Mouse (Mus musculus): ENCODE measurements at regions not wholly inside any gene's neighbourhood (a gene's known extent, or its start where the extent isn't known, plus 50 kb on each side); places are given as distances from the start of the nearest gene placed in this dataset.

GRCm38 (mm10) chr17:45867727-45868126 lies 134.1 kb upstream of the 1600014C23Rik start:
- Histone ChIP-seq H3K36me3 (ENCODE audit: control insufficient read depth, insufficient read depth) (no peaks in the 10 kb centered on the region), H3ac (ENCODE audit: control insufficient read depth, insufficient read length, low read depth) (peak overlapping the region; percentile 9), H3K4me3 (ENCODE audit: insufficient read depth, poor library complexity, severe bottlenecking) (no peak overlapping the region), H3K79me3 (ENCODE audit: low read depth) (no peaks in the 10 kb centered on the region), H3K79me2 (ENCODE audit: control insufficient read depth, insufficient read depth) (no peaks in the 10 kb centered on the region), H3K27me3 (ENCODE audit: control insufficient read depth, insufficient read depth, insufficient read length) (no peaks in the 10 kb centered on the region)
- TF ChIP-seq MAX (IDR thresholded peaks at IDR 0.05) = no peak
- TF ChIP-seq MYOG (IDR thresholded peaks at IDR 0.05; ENCODE audit: control insufficient read depth, extremely low read depth, insufficient read length) = no peak
- TF ChIP-seq USF1 (IDR thresholded peaks at IDR 0.05; ENCODE audit: low read depth) = no peak
- TF ChIP-seq MYOD1 (IDR thresholded peaks at IDR 0.05; ENCODE audit: control insufficient read depth, insufficient read length, low read depth) = no peak
- no peak for TF ChIP-seq CTCF (IDR thresholded peaks at IDR 0.05; ENCODE audit: control insufficient read depth, insufficient read depth, insufficient read length)
- no peak for TF ChIP-seq FOSL1 (IDR thresholded peaks at IDR 0.05; ENCODE audit: insufficient read depth, low read length, poor library complexity, severe bottlenecking)
- no peak for TF ChIP-seq CEBPB (IDR thresholded peaks at IDR 0.05; ENCODE audit: low read depth)

DNA sequence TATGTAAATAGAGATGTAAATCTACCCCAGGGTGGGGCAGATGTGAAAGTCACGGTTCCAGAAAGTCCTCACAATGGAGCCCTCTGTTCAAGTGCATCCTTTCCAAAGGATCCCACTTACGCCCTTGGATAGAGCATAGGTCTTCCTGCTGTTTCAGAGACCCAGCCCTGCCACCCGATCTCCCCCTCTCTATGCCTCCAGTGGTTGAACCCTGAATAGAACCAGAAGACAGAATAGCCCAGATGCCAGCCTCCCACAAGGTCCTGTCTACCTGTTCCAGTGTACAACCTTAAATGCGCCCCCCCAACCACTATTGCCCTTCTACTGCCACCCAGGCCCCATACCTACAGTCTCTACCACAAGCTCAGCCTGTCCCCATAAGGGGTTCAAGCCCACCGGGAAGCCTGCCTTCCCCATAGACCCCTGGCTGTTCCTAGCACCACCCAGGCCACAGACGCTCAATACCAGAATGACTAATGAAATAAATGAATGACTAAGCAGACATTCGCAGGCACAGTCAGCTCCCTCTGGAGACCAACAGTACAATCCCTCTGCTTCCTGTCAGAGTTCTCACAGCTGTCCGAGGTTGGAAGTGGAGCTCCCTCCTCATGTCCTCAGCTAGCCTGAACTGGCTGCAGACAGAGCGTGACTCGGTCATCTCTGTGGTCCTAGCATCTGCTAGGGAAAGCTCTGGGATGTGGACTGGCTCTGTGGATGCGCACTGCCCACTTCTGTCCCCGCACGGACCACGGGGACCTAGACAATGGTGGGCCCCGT lies 133.4 kb upstream of the 1600014C23Rik start:
- no peaks in the 10 kb centered on the region for H3K36me3 ChIP-seq (ENCODE audit: control insufficient read depth, insufficient read depth)
- no peak for TF ChIP-seq MYOG (IDR thresholded peaks at IDR 0.05; ENCODE audit: control insufficient read depth, extremely low read depth, insufficient read length)
- TF ChIP-seq USF1 (IDR thresholded peaks at IDR 0.05; ENCODE audit: low read depth) = no peak
- TF ChIP-seq CEBPB (IDR thresholded peaks at IDR 0.05; ENCODE audit: low read depth) = no peak
- TF ChIP-seq MAX (IDR thresholded peaks at IDR 0.05) = peak; percentile 70
- TF ChIP-seq CTCF (IDR thresholded peaks at IDR 0.05; ENCODE audit: control insufficient read depth, insufficient read depth, insufficient read length) = no peak
- TF ChIP-seq FOSL1 (IDR thresholded peaks at IDR 0.05; ENCODE audit: insufficient read depth, low read length, poor library complexity, severe bottlenecking) = no peak
- TF ChIP-seq MYOD1 (IDR thresholded peaks at IDR 0.05; ENCODE audit: control insufficient read depth, insufficient read length, low read depth) = peak; percentile 90
- no peaks in the 10 kb centered on the region for H3K79me2 ChIP-seq (ENCODE audit: control insufficient read depth, insufficient read depth)
- peak overlapping the region; percentile 9 for H3ac ChIP-seq (ENCODE audit: control insufficient read depth, insufficient read length, low read depth)
- H3K79me3 ChIP-seq (ENCODE audit: low read depth) = no peaks in the 10 kb centered on the region
- no peak overlapping the region for H3K4me3 ChIP-seq (ENCODE audit: insufficient read depth, poor library complexity, severe bottlenecking)
- H3K27me3 ChIP-seq (ENCODE audit: control insufficient read depth, insufficient read depth, insufficient read length) = no peaks in the 10 kb centered on the region

GRCm38 (mm10) chr17:45866346-45866745 lies 132.7 kb upstream of the 1600014C23Rik start:
- TF ChIP-seq CEBPB (IDR thresholded peaks at IDR 0.05; ENCODE audit: low read depth) = no peak
- no peak for TF ChIP-seq MAX (IDR thresholded peaks at IDR 0.05)
- TF ChIP-seq MYOD1 (IDR thresholded peaks at IDR 0.05; ENCODE audit: control insufficient read depth, insufficient read length, low read depth) = no peak
- TF ChIP-seq CTCF (IDR thresholded peaks at IDR 0.05; ENCODE audit: control insufficient read depth, insufficient read depth, insufficient read length) = no peak
- TF ChIP-seq FOSL1 (IDR thresholded peaks at IDR 0.05; ENCODE audit: insufficient read depth, low read length, poor library complexity, severe bottlenecking) = no peak
- TF ChIP-seq MYOG (IDR thresholded peaks at IDR 0.05; ENCODE audit: control insufficient read depth, extremely low read depth, insufficient read length) = no peak
- TF ChIP-seq USF1 (IDR thresholded peaks at IDR 0.05; ENCODE audit: low read depth) = no peak
- H3K79me3 ChIP-seq (ENCODE audit: low read depth) = no peaks in the 10 kb centered on the region
- H3ac ChIP-seq (ENCODE audit: control insufficient read depth, insufficient read length, low read depth) = no peak overlapping the region
- no peaks in the 10 kb centered on the region for H3K79me2 ChIP-seq (ENCODE audit: control insufficient read depth, insufficient read depth)
- H3K36me3 ChIP-seq (ENCODE audit: control insufficient read depth, insufficient read depth) = no peaks in the 10 kb centered on the region
- no peak overlapping the region for H3K4me3 ChIP-seq (ENCODE audit: insufficient read depth, poor library complexity, severe bottlenecking)
- H3K27me3 ChIP-seq (ENCODE audit: control insufficient read depth, insufficient read depth, insufficient read length) = no peaks in the 10 kb centered on the region

GRCm38 (mm10) chr17:45865944-45866343 lies 132.3 kb upstream of the 1600014C23Rik start:
- H3K79me2 ChIP-seq (ENCODE audit: control insufficient read depth, insufficient read depth) = no peaks in the 10 kb centered on the region
- H3K4me3 ChIP-seq (ENCODE audit: insufficient read depth, poor library complexity, severe bottlenecking) = no peak overlapping the region
- no peak overlapping the region for H3ac ChIP-seq (ENCODE audit: control insufficient read depth, insufficient read length, low read depth)
- no peak for TF ChIP-seq MYOG (IDR thresholded peaks at IDR 0.05; ENCODE audit: control insufficient read depth, extremely low read depth, insufficient read length)
- TF ChIP-seq FOSL1 (IDR thresholded peaks at IDR 0.05; ENCODE audit: insufficient read depth, low read length, poor library complexity, severe bottlenecking) = no peak
- no peak for TF ChIP-seq MAX (IDR thresholded peaks at IDR 0.05)
- TF ChIP-seq CTCF (IDR thresholded peaks at IDR 0.05; ENCODE audit: control insufficient read depth, insufficient read depth, insufficient read length) = no peak
- TF ChIP-seq USF1 (IDR thresholded peaks at IDR 0.05; ENCODE audit: low read depth) = no peak
- no peak for TF ChIP-seq CEBPB (IDR thresholded peaks at IDR 0.05; ENCODE audit: low read depth)
- no peak for TF ChIP-seq MYOD1 (IDR thresholded peaks at IDR 0.05; ENCODE audit: control insufficient read depth, insufficient read length, low read depth)
- no peaks in the 10 kb centered on the region for H3K36me3 ChIP-seq (ENCODE audit: control insufficient read depth, insufficient read depth)
- no peaks in the 10 kb centered on the region for H3K79me3 ChIP-seq (ENCODE audit: low read depth)
- no peaks in the 10 kb centered on the region for H3K27me3 ChIP-seq (ENCODE audit: control insufficient read depth, insufficient read depth, insufficient read length)

GRCm38 (mm10) chr17:45863471-45864205 lies 130.0 kb upstream of the 1600014C23Rik start:
- H3K79me3 ChIP-seq (ENCODE audit: low read depth) = no peaks in the 10 kb centered on the region
- H3K4me3 ChIP-seq (ENCODE audit: insufficient read depth, poor library complexity, severe bottlenecking) = no peak overlapping the region
- H3K36me3 ChIP-seq (ENCODE audit: control insufficient read depth, insufficient read depth) = no peaks in the 10 kb centered on the region
- no peak overlapping the region for H3ac ChIP-seq (ENCODE audit: control insufficient read depth, insufficient read length, low read depth)
- H3K27me3 ChIP-seq (ENCODE audit: control insufficient read depth, insufficient read depth, insufficient read length) = no peaks in the 10 kb centered on the region
- TF ChIP-seq MYOG (IDR thresholded peaks at IDR 0.05; ENCODE audit: control insufficient read depth, extremely low read depth, insufficient read length) (no peak), MAX (IDR thresholded peaks at IDR 0.05) (no peak), CTCF (IDR thresholded peaks at IDR 0.05; ENCODE audit: control insufficient read depth, insufficient read depth, insufficient read length) (no peak), FOSL1 (IDR thresholded peaks at IDR 0.05; ENCODE audit: insufficient read depth, low read length, poor library complexity, severe bottlenecking) (no peak), USF1 (IDR thresholded peaks at IDR 0.05; ENCODE audit: low read depth) (no peak), MYOD1 (IDR thresholded peaks at IDR 0.05; ENCODE audit: control insufficient read depth, insufficient read length, low read depth) (no peak), CEBPB (IDR thresholded peaks at IDR 0.05; ENCODE audit: low read depth) (no peak)
- no peaks in the 10 kb centered on the region for H3K79me2 ChIP-seq (ENCODE audit: control insufficient read depth, insufficient read depth)
